Mouse (Mus musculus) CH12.LX (cell line): ENCODE data around the gene Steap3. TPM values are rescaled to one million over a fixed set of nuclear protein-coding genes. Genes with fewer than 3 reads are reported as not detected.
A peak's percentile ranks its signal among the peaks of the same experiment; 100 is the strongest.

Experiments used
- DNase-seq: peaks from one replicate; pipeline ENCODE4 v3.0.0-alpha.2; 2013; ENCODE audit errors: extremely low read depth
- H3K27ac ChIP-seq: 2 replicates; pipeline ENCODE4 v1.5.1; 2012; ENCODE audit warnings: low read depth, mild to moderate bottlenecking, control low read depth, moderate library complexity; ENCODE audit not compliant: insufficient read depth
- H3K27me3 ChIP-seq: replicated peaks from 2 replicates; pipeline ENCODE3; 2012; ENCODE audit warnings: inconsistent platforms
- H3K36me3 ChIP-seq, 2 experiments: replicated peaks in 1 of 2; 2 replicates each; pipeline versions ENCODE3 to v1.6.1; 2012; ENCODE audit warnings: inconsistent platforms in 1 of 2, low read length in 1 of 2, mild to moderate bottlenecking in 1 of 2, mixed read lengths in 1 of 2, moderate library complexity in 1 of 2; ENCODE audit not compliant: control insufficient read depth in 1 of 2, insufficient read depth in 1 of 2
- H3K4me1 ChIP-seq, 2 experiments: 2 replicates each; pipeline ENCODE4 v1.6.1; 2012; ENCODE audit warnings: inconsistent platforms in 1 of 2, moderate library complexity in 1 of 2; ENCODE audit not compliant: insufficient read depth in 2 of 2, control insufficient read depth in 1 of 2
- H3K4me2 ChIP-seq: 2 replicates; pipeline ENCODE4 v1.6.1; 2012; ENCODE audit warnings: low read depth, mild to moderate bottlenecking, control low read depth; ENCODE audit not compliant: poor library complexity, insufficient read depth, severe bottlenecking
- H3K4me3 ChIP-seq, 3 experiments: fragments of 150-350 bp in 1 of 3; sonication (generic) in 1 of 3; replicated peaks in 1 of 3; 2 replicates each; pipeline versions ENCODE3 to v1.5.1; 2011 to 2012; ENCODE audit warnings: low read depth in 2 of 3, low read length in 2 of 3, mild to moderate bottlenecking in 2 of 3, moderate library complexity in 2 of 3, control low read depth in 1 of 3, improper control_type of control experiment in 1 of 3, inconsistent platforms in 1 of 3, mixed read lengths in 1 of 3; ENCODE audit not compliant: poor library complexity in 1 of 3
- H3K79me2 ChIP-seq: replicated peaks from 2 replicates; pipeline ENCODE4 v1.6.1; 2012; ENCODE audit warnings: mild to moderate bottlenecking, moderate library complexity; ENCODE audit not compliant: control insufficient read depth, poor library complexity, insufficient read depth, severe bottlenecking; ENCODE audit errors: extremely low read depth
- H3K9ac ChIP-seq: 2 replicates; pipeline ENCODE4 v1.6.1; 2012; ENCODE audit warnings: low read depth, mild to moderate bottlenecking, control low read depth, moderate library complexity; ENCODE audit not compliant: insufficient read depth
- H3K9me3 ChIP-seq: replicated peaks from 2 replicates; pipeline ENCODE3; 2012; ENCODE audit warnings: low read length, inconsistent platforms, mixed read lengths
- BHLHE40 ChIP-seq: IDR thresholded peaks from 2 replicates; pipeline ENCODE4 v1.6.1; 2011; ENCODE audit warnings: mild to moderate bottlenecking, low read depth, low read length, improper control_type of control experiment
- CTCF ChIP-seq, 2 experiments: IDR thresholded peaks in 1 of 2; conservative IDR thresholded peaks in 1 of 2; 2 replicates each; pipeline ENCODE4 v1.5.1; 2011 to 2012; ENCODE audit warnings: low read depth in 2 of 2, low read length in 2 of 2, improper control_type of control experiment in 1 of 2, inconsistent platforms in 1 of 2, mild to moderate bottlenecking in 1 of 2, moderate library complexity in 1 of 2
- ELF1 ChIP-seq: IDR thresholded peaks from 2 replicates; pipeline ENCODE4 v1.6.1; 2014; ENCODE audit warnings: low read depth, mild to moderate bottlenecking, inconsistent platforms, low read length, improper control_type of control experiment
- GABPA ChIP-seq: IDR thresholded peaks from 2 replicates; pipeline ENCODE4 v1.6.1; 2012; ENCODE audit warnings: low read depth, low read length, improper control_type of control experiment, inconsistent platforms; ENCODE audit not compliant: insufficient replicate concordance
- HCFC1 ChIP-seq: IDR thresholded peaks from 2 replicates; pipeline ENCODE4 v1.6.1; 2012; ENCODE audit warnings: low read depth, mild to moderate bottlenecking, inconsistent platforms, low read length, improper control_type of control experiment
- MAFK ChIP-seq: IDR thresholded peaks from 2 replicates; pipeline ENCODE4 v1.6.1; 2011; ENCODE audit warnings: low read length, improper control_type of control experiment; ENCODE audit not compliant: insufficient replicate concordance
- MAX ChIP-seq: IDR thresholded peaks from 2 replicates; pipeline ENCODE4 v1.6.1; 2011; ENCODE audit warnings: low read length, improper control_type of control experiment
- MEF2A ChIP-seq: IDR thresholded peaks from 2 replicates; pipeline ENCODE4 v1.6.1; 2014; ENCODE audit warnings: low read depth, mild to moderate bottlenecking, inconsistent platforms, low read length, improper control_type of control experiment, borderline replicate concordance
- MXI1 ChIP-seq: IDR thresholded peaks from 2 replicates; pipeline ENCODE4 v1.6.1; 2011; ENCODE audit warnings: mild to moderate bottlenecking, low read depth, low read length, improper control_type of control experiment
- NRF1 ChIP-seq: IDR thresholded peaks from 2 replicates; pipeline ENCODE4 v1.6.1; 2014; ENCODE audit warnings: low read depth, mild to moderate bottlenecking, inconsistent platforms, low read length, improper control_type of control experiment, moderate library complexity
- POLR2AphosphoS2 ChIP-seq: IDR thresholded peaks from 2 replicates; pipeline ENCODE4 v1.6.1; 2011; ENCODE audit warnings: low read depth, low read length, improper control_type of control experiment
- RAD21 ChIP-seq: IDR thresholded peaks from 2 replicates; pipeline ENCODE4 v1.6.1; 2011; ENCODE audit warnings: low read depth, mild to moderate bottlenecking, low read length, improper control_type of control experiment, moderate library complexity
- SMC3 ChIP-seq: IDR thresholded peaks from 2 replicates; pipeline ENCODE4 v1.6.1; 2011; ENCODE audit warnings: low read depth, low read length, improper control_type of control experiment
- TBP ChIP-seq: conservative IDR thresholded peaks from 2 replicates; pipeline ENCODE4 v1.6.1; 2011; ENCODE audit warnings: low read depth, low read length, improper control_type of control experiment
- USF2 ChIP-seq: conservative IDR thresholded peaks from 2 replicates; pipeline ENCODE4 v1.6.1; 2011; ENCODE audit warnings: low read depth, low read length, improper control_type of control experiment
- ZC3H11A ChIP-seq: IDR thresholded peaks from 2 replicates; pipeline ENCODE4 v1.6.1; 2012; ENCODE audit warnings: low read depth, mild to moderate bottlenecking, inconsistent platforms, low read length, improper control_type of control experiment
- ZKSCAN1 ChIP-seq: IDR thresholded peaks from 2 replicates; pipeline ENCODE4 v1.6.1; 2012; ENCODE audit warnings: low read depth, inconsistent platforms, low read length, improper control_type of control experiment, borderline replicate concordance
- dilution Hi-C: fragments of 300-500 bp; cut with MboI; formaldehyde crosslinking; loops from 2 replicates; pipeline ENCODE4 v1.14.3; 2020; ENCODE audit warnings: low sequenced_read_pairs; ENCODE audit not compliant: extremely low pct_unique_long_range_greater_than_20kb, extremely low pct_ligation_motif_present
- in situ Hi-C: fragments of 300-500 bp; cut with MboI; formaldehyde crosslinking; loops from 3 replicates; pipeline ENCODE4 v1.14.3; 2019; ENCODE audit warnings: low sequenced_read_pairs, low pct_ligation_motif_present, low pct_unique_long_range_greater_than_20kb, mixed read lengths
- polyA plus RNA-seq: library from polyadenylated mRNA; unstranded; fragments of >175 nt; gene quantifications from 2 replicates; pipeline ENCODE4 v1.2.1, GENCODE M21; 2012; ENCODE audit warnings: low read depth; ENCODE audit not compliant: insufficient read length
- total RNA-seq, 2 experiments: library from RNA; depleted of rRNA; stranded (reverse); fragments of 300-350 nt in 1 of 2; fragments of >200 nt in 1 of 2; gene quantifications; 2 replicates each; pipeline ENCODE4 v1.2.3; 2012 to 2014

Steap3 gene
- total and polyA plus RNA-seq, 3 experiments: 1.2 to 8.0 (median 2.9) TPM

DNA sequence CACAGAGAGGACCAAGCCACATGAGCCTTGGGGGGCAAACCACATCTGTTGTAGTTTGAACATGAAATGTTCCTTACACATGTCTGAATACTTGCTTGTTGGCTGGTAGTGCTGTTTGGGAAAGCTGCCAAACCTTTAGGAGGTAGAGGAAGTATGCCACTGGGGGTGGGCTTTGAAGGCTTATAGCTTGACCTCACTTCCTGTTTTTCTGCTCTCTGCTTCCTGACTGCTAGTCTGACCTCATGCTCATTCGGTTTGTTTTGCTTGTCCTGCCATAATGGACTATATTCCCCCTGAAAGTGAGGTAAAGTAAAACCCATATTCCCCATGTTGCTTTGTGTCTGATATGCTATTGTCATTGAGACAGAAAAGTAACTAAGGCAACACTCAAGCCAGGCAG is 21.3 kb upstream of the Steap3 start:
- dilution Hi-C loops (no loop called here), in situ Hi-C loops (no loop called here)
- no peaks in the 10 kb centered on the region for H3K79me2 ChIP-seq
- no peaks in the 10 kb centered on the region for H3K36me3 ChIP-seq
- peak overlapping the region in 2 of 3 experiments; percentile 15 to 41 for H3K4me3 ChIP-seq
- H3K4me1 ChIP-seq: peaks cover 3 to 20% of the 10 kb centered on the region in 2 experiments; a peak in 3 of 4 replicates
- 0 out of 2 replicates have a peak overlapping the region, but pooled peaks have one; percentile 12 for H3K9ac ChIP-seq
- no peak for TF ChIP-seq MXI1
- no peak for TF ChIP-seq MEF2A
- no peak for TF ChIP-seq USF2
- no peak for TF ChIP-seq NRF1
- no peak for TF ChIP-seq ZKSCAN1
- no peak for TF ChIP-seq MAX
- TF ChIP-seq ELF1: peak; percentile 63; the same call in 1 of the 2 replicates
- TF ChIP-seq MAFK: no peak
- TF ChIP-seq BHLHE40: no peak
- peak; percentile 40; the same call in 1 of the 2 replicates for TF ChIP-seq HCFC1
- TF ChIP-seq ZC3H11A: no peak
- no peak for TF ChIP-seq TBP
- no peak overlapping the region for H3K4me2 ChIP-seq
- peaks cover 18% of the 10 kb centered on the region for H3K9me3 ChIP-seq
- no peaks in the 10 kb centered on the region for H3K27me3 ChIP-seq
- peak; percentile 32 for DNase-seq
- H3K27ac ChIP-seq: no peak overlapping the region

DNA sequence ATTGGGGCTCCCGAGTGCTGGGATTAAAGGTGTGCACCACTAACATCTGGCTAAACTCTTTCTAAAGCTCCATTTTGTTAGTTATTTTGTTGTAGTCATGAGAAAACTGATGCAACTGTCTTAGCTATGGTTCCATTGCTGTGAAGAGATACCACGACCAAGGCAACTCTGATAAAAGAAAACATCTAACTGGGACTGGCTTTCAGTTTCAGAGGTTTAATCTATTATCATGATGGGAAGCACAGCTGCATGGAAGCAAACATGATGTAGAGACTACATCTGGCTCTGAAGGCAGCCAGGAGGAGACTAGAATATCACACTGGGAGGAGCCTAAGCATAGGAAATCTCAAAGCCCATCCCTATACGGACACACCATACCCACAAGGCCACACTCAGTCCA is 19.2 kb upstream of the Steap3 start:
- H3K9me3 ChIP-seq: peaks cover 18% of the 10 kb centered on the region
- H3K36me3 ChIP-seq: no peaks in the 10 kb centered on the region
- H3K4me3 ChIP-seq: no peak overlapping the region
- H3K4me1 ChIP-seq: peaks cover 3 to 11% of the 10 kb centered on the region in 2 experiments; a peak in 2 of 4 replicates
- H3K4me2 ChIP-seq: no peak overlapping the region
- in situ Hi-C loops: no loop called here
- DNase-seq: no peak
- H3K79me2 ChIP-seq: no peaks in the 10 kb centered on the region
- H3K27me3 ChIP-seq: no peaks in the 10 kb centered on the region
- dilution Hi-C loops: no loop called here
- TF ChIP-seq MEF2A: no peak
- H3K9ac ChIP-seq: no peak overlapping the region
- H3K27ac ChIP-seq: no peak overlapping the region

DNA sequence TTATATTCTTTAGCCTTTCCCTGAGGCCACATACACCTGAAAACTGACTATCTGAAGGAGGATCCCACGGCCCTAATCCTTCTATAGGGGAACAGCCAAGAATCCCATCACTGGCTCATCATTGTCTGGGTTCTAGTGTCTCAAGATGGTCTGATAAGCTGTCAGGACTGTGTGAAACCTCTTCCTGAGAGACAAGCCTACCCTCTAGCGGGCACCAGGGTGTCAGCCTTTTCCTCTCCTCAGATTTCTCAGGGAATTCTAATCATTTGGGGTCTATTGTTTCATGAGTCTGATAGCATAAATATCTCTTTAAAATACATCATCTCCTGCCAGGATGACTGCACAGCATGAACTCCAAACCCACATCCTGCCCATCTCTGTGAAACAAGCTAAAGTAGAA is 17.3 kb upstream of the Steap3 start:
- Histone ChIP-seq H3K36me3 (no peaks in the 10 kb centered on the region), H3K9ac (no peak overlapping the region), H3K9me3 (peaks cover 14% of the 10 kb centered on the region), H3K4me1 (peaks cover 3 to 11% of the 10 kb centered on the region in 2 experiments; a peak in 2 of 4 replicates), H3K79me2 (no peaks in the 10 kb centered on the region), H3K4me2 (no peak overlapping the region), H3K4me3 (no peak overlapping the region), H3K27me3 (no peaks in the 10 kb centered on the region), H3K27ac (no peak overlapping the region)
- DNase-seq: no peak
- TF ChIP-seq SMC3 (peak; percentile 46), RAD21 (peak; percentile 51), GABPA (no peak), CTCF (conservative IDR thresholded peaks at IDR 0.05 in 1 of 2, IDR thresholded peaks at IDR 0.05 in 1 of 2; ENCODE audit: low read depth in 2 of 2, low read length in 2 of 2) (peak in 1 of 2 experiments; percentile 59; a peak in 2 of 4 replicates), POLR2AphosphoS2 (no peak)
- in situ Hi-C loops: no loop called here
- dilution Hi-C loops: no loop called here
